Mouse (Mus musculus) cortical plate, adult 2 months (tissue): ENCODE results near the gene Hmgxb4.

Experiments
- CTCF ChIP-seq: fragments of 200-500 bp; IDR thresholded peaks from 2 replicates; pipeline ENCODE4 v1.5.1; 2011; ENCODE audit warnings: mild to moderate bottlenecking, control low read depth, low read length; ENCODE audit not compliant: insufficient read depth; ENCODE audit errors: extremely low read depth
- POLR2A ChIP-seq: fragments of 200-500 bp; IDR thresholded peaks from 2 replicates; pipeline ENCODE4 v1.6.1; 2011; ENCODE audit warnings: mild to moderate bottlenecking, low read length, control low read depth; ENCODE audit not compliant: insufficient read depth; ENCODE audit errors: extremely low read depth

GRCm38 (mm10) chr8:74980060-74980710 is 13.0 kb upstream of the Hmgxb4 start:
- TF ChIP-seq CTCF: no peak
- TF ChIP-seq POLR2A: no peak
